Mouse (Mus musculus): ENCODE data around the gene Mta3. TPM values are rescaled to one million over a fixed set of nuclear protein-coding genes. Genes with fewer than 3 reads are reported as not detected.

Mta3 gene
- polyA plus RNA-seq, 1 experiment from 2014 or later: 31.8 TPM

- Histone ChIP-seq H3K36me3 (replicated peaks) (no peaks in the 10 kb centered on the region), H3K27ac (no peak overlapping the region), H3K27me3 (ENCODE audit: poor library complexity, severe bottlenecking) (peaks cover 21% of the 10 kb centered on the region), H3K4me1 (peaks cover 19% of the 10 kb centered on the region), H3K4me3 (no peak overlapping the region), H3K9me3 (no peaks in the 10 kb centered on the region)
- WGBS: 70% methylated on average over 7 of the region's 7 CpGs
- no peak for DNase-seq (ENCODE audit: extremely low spot score, low spot score)
Observed at GRCm38 (mm10) chr17:83865366-83865765, 159.4 kb downstream of the Mta3 start.

DNA sequence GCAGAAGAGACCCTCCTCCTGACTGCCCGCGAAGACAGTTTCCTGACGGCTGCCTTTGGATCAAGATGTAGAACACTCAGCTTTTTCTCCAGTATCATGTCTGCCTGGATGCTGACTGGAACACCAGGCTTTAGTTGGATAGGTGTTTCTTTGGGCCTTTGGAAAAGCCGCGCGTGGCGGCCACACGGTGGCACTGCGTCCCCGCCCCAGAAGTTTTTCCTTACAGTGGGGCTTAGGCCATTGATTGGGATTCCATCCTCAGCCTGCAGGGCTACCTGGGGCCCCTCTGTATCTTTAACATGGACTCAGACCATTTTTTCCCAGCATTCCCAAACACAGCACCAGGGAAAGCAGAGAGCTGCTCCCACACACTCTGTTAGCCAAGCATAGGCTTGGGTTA, 160.6 kb downstream of the Mta3 start:
- Histone ChIP-seq H3K4me3 (no peak overlapping the region), H3K36me3 (replicated peaks) (no peaks in the 10 kb centered on the region), H3K4me1 (peaks cover 19% of the 10 kb centered on the region), H3K27me3 (ENCODE audit: poor library complexity, severe bottlenecking) (peaks cover 21% of the 10 kb centered on the region), H3K9me3 (no peaks in the 10 kb centered on the region), H3K27ac (no peak overlapping the region)
- WGBS: 17% methylated on average over 10 of the region's 10 CpGs
- peak; percentile 70 for DNase-seq (ENCODE audit: extremely low spot score, low spot score)

DNA sequence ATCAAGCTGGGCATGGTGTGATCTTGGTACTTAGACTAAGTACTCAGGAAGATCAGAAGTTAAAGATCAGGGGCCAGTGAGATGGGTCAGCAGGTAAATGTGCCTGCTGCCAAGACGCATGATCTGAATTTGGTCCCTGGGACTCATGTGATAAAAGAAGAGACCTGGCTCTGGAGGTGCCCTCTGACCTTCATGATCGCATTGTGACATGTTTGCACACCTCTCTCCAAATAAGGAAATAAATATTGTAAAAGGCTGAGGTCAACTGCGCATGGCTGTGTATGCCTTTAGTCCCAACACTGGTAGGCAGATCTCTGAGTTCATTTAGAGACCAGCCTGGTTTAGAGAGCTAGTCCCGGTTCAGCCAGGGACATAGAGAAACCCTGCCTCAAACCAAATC, 164.4 kb downstream of the Mta3 start:
- WGBS: 89% methylated on average over 4 of the region's 4 CpGs

More for the DNA sequence above, 164.4 kb downstream of the Mta3 start:
- Histone ChIP-seq H3K27ac (no peak overlapping the region), H3K9me3 (peaks cover 3% of the 10 kb centered on the region; the same call in 1 of the 2 replicates), H3K4me1 (peaks cover 20% of the 10 kb centered on the region), H3K4me3 (no peak overlapping the region), H3K36me3 (replicated peaks) (no peaks in the 10 kb centered on the region), H3K27me3 (ENCODE audit: poor library complexity, severe bottlenecking) (no peaks in the 10 kb centered on the region)
- DNase-seq (ENCODE audit: extremely low spot score, low spot score): no peak

Other genes with a start within 250 kb of the Mta3 start
- gene Cox7a2l, start 188.8 kb upstream of the Mta3 start, polyA plus RNA-seq (2016; fragmentation: Nextera tagmentation; extraction: Ambion mirVana): 131 and 132 TPM in 2 replicates
- gene Kcng3, start 74.3 kb upstream of the Mta3 start, polyA plus RNA-seq (2016; fragmentation: Nextera tagmentation; extraction: Ambion mirVana): not detected in 2 replicates
- 0.25 and 0.36 TPM in 2 replicates for gene Haao, start 141.8 kb downstream of the Mta3 start, polyA plus RNA-seq (2016; fragmentation: Nextera tagmentation; extraction: Ambion mirVana)